Mouse (Mus musculus): ENCODE measurements around the gene Acot11. TPM values are rescaled to one million over a fixed set of nuclear protein-coding genes. Genes with fewer than 3 reads are reported as not detected.
A peak's percentile ranks its signal among the peaks of the same experiment; 100 is the strongest.

The Acot11 gene
- 10 to 100 TPM in 4 of 26 experiments, 1 to 10 TPM in 22; 3.2 to 13.0 (median 7.7) TPM for total RNA-seq (2018; cell fraction: chromatin; rRNA removed)
- 1 to 10 TPM; 2.5 to 5.3 (median 3.8) TPM for total RNA-seq (2018; cell fraction: cytosol; rRNA removed)
- 1 to 10 TPM; 2.8 to 8.7 (median 4.5) TPM for total RNA-seq (2018; cell fraction: nucleus; rRNA removed)
- polyA plus RNA-seq (2018) = 2.5 to 3.7 TPM (median 3.4 TPM) in 3 replicates

GRCm38 (mm10) chr4:106804910-106805274 lies at the start of gene Acot11:
TSS of gene Acot11 (minus strand) at chr4:106804998.
- Histone ChIP-seq H3K79me2 (ENCODE audit: inconsistent target) (no peaks in the 10 kb centered on the region), H3K36me3 (ENCODE audit: inconsistent target) (no peaks in the 10 kb centered on the region), H3K4me3 (ENCODE audit: inconsistent target) (peak within 1 kb of the TSS; percentile 56), H3K27ac (peak within 1 kb of the TSS; percentile 41)
- 22% methylated on average over 21 of the region's 23 CpGs for WGBS (ENCODE audit: missing documents)

GRCm38 (mm10) chr4:106848290-106849092 lies 43.7 kb upstream of the Acot11 start:
- 76% methylated on average over 12 of the region's 12 CpGs for WGBS (ENCODE audit: missing documents)
- no peaks in the 10 kb centered on the region for H3K36me3 ChIP-seq (ENCODE audit: inconsistent target)
- H3K27ac ChIP-seq = no peak overlapping the region
- no peak overlapping the region for H3K4me3 ChIP-seq (ENCODE audit: inconsistent target)
- no peaks in the 10 kb centered on the region for H3K79me2 ChIP-seq (ENCODE audit: inconsistent target)

- WGBS (ENCODE audit: missing documents) = 41% methylated on average over 9 of the region's 9 CpGs
- H3K79me2 ChIP-seq (ENCODE audit: inconsistent target) = no peaks in the 10 kb centered on the region
- no peak overlapping the region for H3K4me3 ChIP-seq (ENCODE audit: inconsistent target)
- no peaks in the 10 kb centered on the region for H3K36me3 ChIP-seq (ENCODE audit: inconsistent target)
- H3K27ac ChIP-seq = no peak overlapping the region
Observed at GRCm38 (mm10) chr4:106847591-106848289, 42.9 kb upstream of the Acot11 start.

GRCm38 (mm10) chr4:106842561-106842960 lies 37.8 kb upstream of the Acot11 start:
- WGBS (ENCODE audit: missing documents) = 68% methylated on average over 8 of the region's 8 CpGs
- H3K27ac ChIP-seq = no peak overlapping the region
- H3K36me3 ChIP-seq (ENCODE audit: inconsistent target) = no peaks in the 10 kb centered on the region

GRCm38 (mm10) chr4:106841856-106842255 lies 37.1 kb upstream of the Acot11 start:
- Histone ChIP-seq H3K27ac (no peak overlapping the region), H3K79me2 (ENCODE audit: inconsistent target) (no peaks in the 10 kb centered on the region), H3K4me3 (ENCODE audit: inconsistent target) (no peak overlapping the region), H3K36me3 (ENCODE audit: inconsistent target) (no peaks in the 10 kb centered on the region)
- 77% methylated on average over 7 of the region's 7 CpGs for WGBS (ENCODE audit: missing documents)

More at GRCm38 (mm10) chr4:106842561-106842960, 37.8 kb upstream of the Acot11 start:
- Histone ChIP-seq H3K4me3 (ENCODE audit: inconsistent target) (no peak overlapping the region), H3K79me2 (ENCODE audit: inconsistent target) (no peaks in the 10 kb centered on the region)

- H3K4me3 ChIP-seq (ENCODE audit: inconsistent target) = no peak overlapping the region
- H3K27ac ChIP-seq = no peak overlapping the region
- H3K79me2 ChIP-seq (ENCODE audit: inconsistent target) = no peaks in the 10 kb centered on the region
- H3K36me3 ChIP-seq (ENCODE audit: inconsistent target) = no peaks in the 10 kb centered on the region
- WGBS (ENCODE audit: missing documents) = 47% methylated on average over 7 of the region's 7 CpGs
Observed at GRCm38 (mm10) chr4:106841303-106841702, 36.5 kb upstream of the Acot11 start.

- no peaks in the 10 kb centered on the region for H3K79me2 ChIP-seq (ENCODE audit: inconsistent target)
- peak overlapping the region; percentile 17 for H3K4me3 ChIP-seq (ENCODE audit: inconsistent target)
- 77% methylated on average over 6 of the region's 6 CpGs for WGBS (ENCODE audit: missing documents)
- H3K27ac ChIP-seq = no peak overlapping the region
- no peaks in the 10 kb centered on the region for H3K36me3 ChIP-seq (ENCODE audit: inconsistent target)
Observed at GRCm38 (mm10) chr4:106840651-106841145, 35.9 kb upstream of the Acot11 start.

- H3K27ac ChIP-seq = peak overlapping the region; percentile 36
- no peaks in the 10 kb centered on the region for H3K79me2 ChIP-seq (ENCODE audit: inconsistent target)
- H3K36me3 ChIP-seq (ENCODE audit: inconsistent target) = no peaks in the 10 kb centered on the region
- H3K4me3 ChIP-seq (ENCODE audit: inconsistent target) = peak overlapping the region; percentile 62
- 1% methylated on average over 31 of the region's 51 CpGs for WGBS (ENCODE audit: missing documents)
Observed at GRCm38 (mm10) chr4:106839964-106840611, 35.3 kb upstream of the Acot11 start.

GRCm38 (mm10) chr4:106839254-106839834 lies 34.5 kb upstream of the Acot11 start:
- Histone ChIP-seq H3K27ac (peak overlapping the region; percentile 36), H3K36me3 (ENCODE audit: inconsistent target) (no peaks in the 10 kb centered on the region), H3K79me2 (ENCODE audit: inconsistent target) (no peaks in the 10 kb centered on the region), H3K4me3 (ENCODE audit: inconsistent target) (peak overlapping the region; percentile 62)
- under 1% methylated on average over 32 of the region's 32 CpGs for WGBS (ENCODE audit: missing documents)

- Histone ChIP-seq H3K27ac (no peak overlapping the region), H3K4me3 (ENCODE audit: inconsistent target) (peak overlapping the region; percentile 62; the same call in 1 of the 2 replicates), H3K79me2 (ENCODE audit: inconsistent target) (no peaks in the 10 kb centered on the region), H3K36me3 (ENCODE audit: inconsistent target) (no peaks in the 10 kb centered on the region)
- 8% methylated on average over 27 of the region's 36 CpGs for WGBS (ENCODE audit: missing documents)
Observed at GRCm38 (mm10) chr4:106838548-106839253, 33.9 kb upstream of the Acot11 start.

- 2% methylated on average over 14 of the region's 18 CpGs for WGBS (ENCODE audit: missing documents)
- Histone ChIP-seq H3K79me2 (ENCODE audit: inconsistent target) (no peaks in the 10 kb centered on the region), H3K27ac (no peak overlapping the region), H3K36me3 (ENCODE audit: inconsistent target) (no peaks in the 10 kb centered on the region), H3K4me3 (ENCODE audit: inconsistent target) (no peak overlapping the region)
Observed at GRCm38 (mm10) chr4:106837964-106838363, 33.2 kb upstream of the Acot11 start.

GRCm38 (mm10) chr4:106837425-106837824 lies 32.6 kb upstream of the Acot11 start:
- H3K79me2 ChIP-seq (ENCODE audit: inconsistent target) = no peaks in the 10 kb centered on the region
- no peak overlapping the region for H3K27ac ChIP-seq
- H3K4me3 ChIP-seq (ENCODE audit: inconsistent target) = no peak overlapping the region
- WGBS (ENCODE audit: missing documents) = 17% methylated on average over 9 of the region's 9 CpGs
- H3K36me3 ChIP-seq (ENCODE audit: inconsistent target) = no peaks in the 10 kb centered on the region

GRCm38 (mm10) chr4:106830545-106831112 lies 25.8 kb upstream of the Acot11 start:
- Histone ChIP-seq H3K27ac (no peak overlapping the region), H3K4me3 (ENCODE audit: inconsistent target) (no peak overlapping the region), H3K36me3 (ENCODE audit: inconsistent target) (no peaks in the 10 kb centered on the region), H3K79me2 (ENCODE audit: inconsistent target) (no peaks in the 10 kb centered on the region)
- WGBS (ENCODE audit: missing documents) = 66% methylated on average over 6 of the region's 6 CpGs

All from macrophage (primary cell).